Mouse (Mus musculus) ovary, postnatal 10 days (tissue): ENCODE data around the gene Svs4.
"Not testable (repeated sequence)": the region's sequence is repeated elsewhere in the genome, so short reads cannot be mapped to it uniquely, and the experiment has no call there.

Source experiments
- DNase-seq: peaks from one replicate; pipeline ENCODE4 v3.0.0; 2022; ENCODE audit warnings: low spot score

Svs4 gene

DNA sequence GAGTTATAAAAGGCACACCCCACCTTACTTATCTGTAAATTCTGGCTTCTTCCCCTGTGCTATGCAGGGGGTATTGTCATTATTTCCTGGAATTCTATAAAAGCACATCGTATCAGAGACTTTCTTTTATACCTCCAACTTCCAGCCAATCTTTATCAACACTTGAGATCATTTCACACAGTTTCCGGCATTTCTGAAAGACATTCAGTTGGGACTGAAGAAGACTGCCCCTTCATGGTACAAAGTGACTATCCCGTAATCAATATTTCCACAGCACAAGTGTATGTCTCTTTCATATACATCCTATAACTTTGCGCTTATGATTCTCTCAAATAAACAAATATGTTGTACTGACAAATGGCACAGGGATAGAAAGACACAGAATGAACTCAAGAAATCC lies at the start of gene Svs4:
Svs4 (minus strand) TSS at position 101 of the 400 bp plus-strand sequence.
- no peak for DNase-seq

GRCm38 (mm10) chr2:164320983-164321382 lies 42.7 kb upstream of the Svs4 start:
- DNase-seq: no peak

- not testable (repeated sequence) for DNase-seq
These were observed 38.2 kb upstream of the Svs4 start, which contains the start of gene Svs6 for GRCm38 (mm10) chr2:164316451-164316850. TSS of gene Svs6 (plus strand) at chr2:164316751.

DNA sequence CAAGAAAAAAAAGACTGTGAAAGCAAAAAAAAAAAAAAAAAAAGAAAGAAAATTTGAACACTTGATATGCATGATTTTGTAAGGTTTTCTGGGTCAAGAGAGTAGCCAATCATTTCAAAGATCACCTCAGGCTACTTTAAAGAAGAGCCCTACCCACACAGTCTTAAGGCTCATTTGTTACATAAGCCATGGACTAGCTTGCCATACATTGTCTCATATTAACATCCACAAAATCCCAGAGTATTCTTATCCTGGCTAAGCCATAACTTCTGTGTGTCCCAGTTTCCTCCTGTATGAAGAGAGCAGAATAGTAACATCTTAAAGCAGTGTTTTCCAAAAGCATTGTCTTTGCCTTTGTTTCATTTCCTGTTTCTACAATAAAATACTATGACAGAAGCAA lies 37.2 kb upstream of the Svs4 start:
- not testable (repeated sequence) for DNase-seq

- no peak for DNase-seq
These were observed 34.3 kb upstream of the Svs4 start for GRCm38 (mm10) chr2:164312599-164312998.

DNA sequence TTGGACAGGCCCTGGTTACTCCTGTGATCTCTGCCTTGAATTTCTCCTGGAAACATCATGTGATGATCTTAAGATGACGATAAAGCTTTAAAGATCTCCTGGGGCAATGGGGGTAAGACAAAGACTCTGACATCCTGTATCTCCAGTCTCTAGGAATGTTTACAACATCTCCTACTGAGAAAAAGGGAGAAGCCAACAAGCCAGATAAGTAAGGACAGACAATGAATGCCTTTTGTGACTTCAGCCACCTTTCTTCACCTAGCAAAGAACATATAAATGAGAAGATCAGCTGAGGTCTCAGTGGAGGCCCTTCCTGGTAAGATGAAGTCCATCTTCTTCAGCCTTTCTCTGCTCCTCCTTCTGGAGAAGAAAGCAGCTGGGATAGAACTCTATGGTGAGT lies 10.7 kb upstream of the Svs4 start, which contains the start of gene Svs3a:
Svs3a (plus strand) TSS at position 301 of the 400 bp plus-strand sequence.
- not testable (repeated sequence) for DNase-seq

DNA sequence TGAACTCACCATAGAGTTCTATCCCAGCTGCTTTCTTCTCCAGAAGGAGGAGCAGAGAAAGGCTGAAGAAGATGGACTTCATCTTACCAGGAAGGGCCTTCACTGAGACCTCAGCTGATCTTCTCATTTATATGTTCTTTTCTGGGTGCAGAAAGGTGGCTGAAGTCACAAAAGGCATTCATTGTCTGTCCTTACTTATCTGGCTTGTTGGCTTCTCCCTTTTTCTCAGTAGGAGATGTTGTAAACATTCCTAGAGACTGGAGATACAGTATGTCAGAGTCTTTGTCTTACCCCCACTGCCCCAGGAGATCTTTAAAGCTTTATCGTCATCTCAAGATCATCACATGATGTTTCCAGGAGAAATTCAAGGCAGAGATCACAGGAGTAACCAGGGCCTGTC lies 21.7 kb downstream of the Svs4 start, which contains the start of gene Svs3b:
Svs3b (minus strand) TSS at position 101 of the 400 bp plus-strand sequence.
- not testable (repeated sequence) for DNase-seq

DNA sequence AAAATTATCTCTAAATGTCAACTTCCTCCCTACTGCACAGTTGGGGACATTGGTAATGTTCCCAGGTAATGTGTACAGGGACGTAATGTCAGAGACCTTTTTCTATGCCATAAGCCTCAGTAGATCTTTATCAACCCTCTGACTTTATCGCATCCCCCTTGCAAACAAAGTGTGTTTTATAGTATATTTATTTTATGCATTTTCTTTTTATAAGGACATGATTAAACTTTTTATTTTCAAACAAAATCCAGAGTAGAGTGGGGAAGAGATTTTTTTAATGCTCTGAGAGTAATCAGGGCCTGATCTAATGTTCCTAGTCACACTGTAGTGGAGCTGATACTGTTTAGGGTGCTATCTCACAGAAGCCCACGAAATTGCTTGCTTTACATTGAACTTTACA lies 39.9 kb downstream of the Svs4 start, which contains the start of gene Svs2:
Svs2 (minus strand) TSS at position 101 of the 400 bp plus-strand sequence.
- DNase-seq: no peak

DNA sequence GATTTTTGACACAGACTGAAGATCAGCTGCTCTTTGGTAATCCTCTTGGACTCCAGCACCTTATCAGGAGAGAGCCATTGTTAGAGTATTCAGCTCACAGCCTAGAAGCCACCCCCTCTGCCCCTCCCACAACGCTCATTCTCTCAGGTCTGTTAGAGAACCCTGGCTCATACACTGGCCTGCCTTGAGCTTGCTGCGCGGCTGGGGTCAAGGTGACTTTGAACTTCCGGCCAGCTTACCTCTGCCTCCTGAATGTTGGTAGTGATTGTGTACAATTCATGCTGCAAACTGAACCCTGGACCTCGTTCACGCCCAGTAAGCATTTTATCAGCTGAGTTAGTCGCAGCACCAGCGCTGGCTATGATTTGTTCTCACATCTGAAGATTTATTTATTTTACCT lies 45.6 kb downstream of the Svs4 start:
- no peak for DNase-seq

GRCm38 (mm10) chr2:164228361-164229070 lies 49.7 kb downstream of the Svs4 start:
- no peak for DNase-seq
